Mouse (Mus musculus) bone marrow macrophage, adult 2 months (primary cell): ENCODE data around the gene Nek8.

Source experiments
- CTCF ChIP-seq: IDR thresholded peaks from 2 replicates; pipeline ENCODE4 v1.5.1; 2012; ENCODE audit warnings: low read depth, mild to moderate bottlenecking, low read length, moderate library complexity
- POLR2A ChIP-seq: IDR thresholded peaks from 2 replicates; pipeline ENCODE4 v1.6.1; 2012; ENCODE audit warnings: mild to moderate bottlenecking, low read depth, low read length, borderline replicate concordance

DNA sequence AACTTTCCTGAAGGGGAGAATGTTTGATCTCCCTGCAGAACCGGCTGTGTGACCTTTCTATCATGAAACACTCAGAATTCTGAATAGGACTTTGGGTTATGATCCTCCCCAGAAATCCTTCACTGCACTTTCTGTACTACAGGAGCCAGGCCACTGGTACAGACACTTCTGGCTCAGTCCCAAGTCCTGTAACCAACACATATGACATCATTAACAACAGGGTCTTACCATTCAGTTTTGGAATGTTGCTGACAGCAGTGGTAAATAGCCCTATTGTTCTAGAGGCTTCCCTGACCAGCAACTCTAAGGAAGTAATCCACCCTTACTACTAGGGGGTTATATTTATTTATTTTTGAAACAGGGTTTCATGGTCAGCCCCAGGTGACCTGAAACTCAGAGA is 16.6 kb upstream of the Nek8 start, which contains the start of gene Proca1:
- TF ChIP-seq POLR2A = no peak
- no peak for TF ChIP-seq CTCF
